Mouse (Mus musculus) ES-E14 (cell line): ENCODE data around the gene Tmem9. TPM values are rescaled to one million over a fixed set of nuclear protein-coding genes. Genes with fewer than 3 reads are reported as not detected.

Experiments
- DNase-seq: peaks from one replicate; pipeline ENCODE4 v3.0.0-alpha.2; 2013; ENCODE audit warnings: low read depth, low spot score
- H3K27ac ChIP-seq: 2 replicates; pipeline ENCODE4 v1.5.1; 2012; ENCODE audit warnings: low read depth, mild to moderate bottlenecking, low read length, moderate library complexity, mixed read lengths; ENCODE audit not compliant: poor library complexity, insufficient read depth, severe bottlenecking
- H3K36me3 ChIP-seq: 2 replicates; pipeline ENCODE4 v1.6.1; 2012; ENCODE audit warnings: mild to moderate bottlenecking, low read length, moderate library complexity, mixed read lengths; ENCODE audit not compliant: control insufficient read depth, poor library complexity, insufficient read depth, severe bottlenecking
- H3K4me1 ChIP-seq, 2 experiments: fragments of 150-350 bp in 1 of 2; sonication (generic) in 1 of 2; 2 replicates each; pipeline ENCODE4 v1.6.1; 2012; ENCODE audit warnings: low read length in 2 of 2, mild to moderate bottlenecking in 1 of 2, mixed read lengths in 1 of 2; ENCODE audit not compliant: control insufficient read depth in 2 of 2, insufficient read depth in 2 of 2, poor library complexity in 1 of 2
- H3K4me3 ChIP-seq, 2 experiments: fragments of 150-350 bp in 1 of 2; sonication (generic) in 1 of 2; 2 replicates each; pipeline ENCODE4 v1.5.1; 2012; ENCODE audit warnings: low read length in 2 of 2, low read depth in 1 of 2, mild to moderate bottlenecking in 1 of 2, mixed read lengths in 1 of 2; ENCODE audit not compliant: insufficient read depth in 1 of 2, poor library complexity in 1 of 2, severe bottlenecking in 1 of 2
- H3K9ac ChIP-seq: 2 replicates; pipeline ENCODE4 v1.6.1; 2012; ENCODE audit warnings: low read depth, mild to moderate bottlenecking, low read length, mixed read lengths; ENCODE audit not compliant: poor library complexity, insufficient read depth, severe bottlenecking
- H3K9me3 ChIP-seq: fragments of 150-350 bp; sonication (generic); 2 replicates; pipeline ENCODE4 v1.6.1; 2012; ENCODE audit warnings: low read depth, mild to moderate bottlenecking, low read length; ENCODE audit not compliant: control insufficient read depth, insufficient read depth
- CHD2 ChIP-seq: IDR thresholded peaks from 2 replicates; pipeline ENCODE4 v1.6.1; 2014; ENCODE audit warnings: mild to moderate bottlenecking, low read depth, low read length, inconsistent platforms
- HCFC1 ChIP-seq: IDR thresholded peaks from 2 replicates; pipeline ENCODE4 v1.6.1; 2012; ENCODE audit warnings: low read length, inconsistent platforms, borderline replicate concordance; ENCODE audit not compliant: insufficient read depth
- MAFK ChIP-seq: IDR thresholded peaks from 2 replicates; pipeline ENCODE4 v1.6.1; 2014; ENCODE audit warnings: mild to moderate bottlenecking, low read depth, low read length, inconsistent platforms; ENCODE audit not compliant: insufficient read depth
- ZC3H11A ChIP-seq: IDR thresholded peaks from 2 replicates; pipeline ENCODE4 v1.6.1; 2012; ENCODE audit warnings: low read depth, mild to moderate bottlenecking, inconsistent platforms, low read length, borderline replicate concordance
- ZNF384 ChIP-seq: IDR thresholded peaks from 2 replicates; pipeline ENCODE4 v1.6.1; 2012; ENCODE audit warnings: low read depth, low read length, inconsistent platforms
- in situ Hi-C, 2 experiments: fragments of 600-800 bp; cut with MboI; formaldehyde crosslinking; loops; one replicate each; pipeline ENCODE4 v1.15.1; 2025; ENCODE audit warnings: low sequenced_read_pairs in 2 of 2, inconsistent platforms in 1 of 2; ENCODE audit not compliant: unreplicated experiment in 2 of 2
- total RNA-seq: library from RNA; depleted of rRNA; stranded (reverse); fragments of 300-350 nt; gene quantifications from 2 replicates; pipeline ENCODE4 v1.2.3, GENCODE M21; 2012; rRNA removed

Tmem9 gene
- 52.8 and 74.5 TPM in 2 replicates for total RNA-seq

DNA sequence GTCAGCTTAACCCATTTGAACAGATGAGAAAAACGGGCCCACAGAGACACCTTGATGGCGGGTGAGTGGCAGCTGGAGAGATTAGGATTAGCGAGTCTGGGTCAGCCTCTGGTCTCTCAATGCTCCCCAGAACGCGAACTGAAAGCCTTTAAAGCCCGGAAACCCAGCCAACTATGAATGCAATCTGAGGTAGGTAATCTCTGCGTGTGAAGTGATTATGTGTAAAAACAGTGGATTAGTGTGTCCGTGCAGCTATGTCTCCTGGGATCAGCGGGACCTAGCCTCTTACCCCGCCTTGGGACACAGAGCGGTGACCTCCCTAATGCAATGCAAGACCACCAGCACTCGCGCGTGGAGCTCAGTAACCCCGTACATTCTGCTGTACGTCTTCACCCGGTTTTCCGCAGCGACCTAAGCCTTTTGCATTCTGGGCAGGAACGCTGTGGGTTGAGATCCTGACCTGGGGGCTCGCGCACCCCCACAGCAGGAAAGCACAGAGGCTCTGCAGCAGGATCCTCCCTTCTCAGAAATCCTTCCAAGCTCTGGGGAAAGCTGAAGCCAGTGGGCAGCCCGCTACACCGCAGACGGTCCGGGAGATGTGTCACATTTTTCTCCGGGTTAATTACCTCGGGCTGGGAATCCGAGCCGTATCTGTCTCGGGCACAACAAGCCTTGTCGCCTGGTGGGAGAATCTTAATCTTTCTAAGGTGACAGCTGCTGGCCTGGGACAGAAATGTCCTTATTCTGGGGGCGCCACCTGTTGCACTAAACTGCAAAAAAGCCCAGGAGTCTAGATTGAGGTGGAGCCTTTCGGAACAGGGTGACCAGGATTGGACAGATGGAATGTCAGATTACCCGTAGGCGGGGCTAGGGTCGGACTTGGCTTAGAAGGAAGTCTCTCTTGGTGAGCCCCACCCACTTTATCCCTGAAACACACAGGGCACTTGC, at the start of gene Tmem9:
Gene Tmem9 (plus strand): TSS at position 940 of the 948 bp plus-strand sequence.
- no peak for TF ChIP-seq CHD2
- TF ChIP-seq HCFC1, result no peak
- TF ChIP-seq ZC3H11A, result no peak
- TF ChIP-seq ZNF384, result no peak
- no peak for TF ChIP-seq MAFK
- DNase-seq, result peak; percentile 86
- Histone ChIP-seq H3K9me3 (no peaks in the 10 kb centered on the region), H3K4me1 (no peaks in the 10 kb centered on the region; a peak in 1 of 4 replicates), H3K27ac (no peak within 1 kb of the TSS), H3K9ac (peak within 1 kb of the TSS; percentile 38; the same call in 1 of the 2 replicates), H3K36me3 (no peaks in the 10 kb centered on the region), H3K4me3 (peak within 1 kb of the TSS; percentile 64 to 81)
- in situ Hi-C loops, result no loop called here

DNA sequence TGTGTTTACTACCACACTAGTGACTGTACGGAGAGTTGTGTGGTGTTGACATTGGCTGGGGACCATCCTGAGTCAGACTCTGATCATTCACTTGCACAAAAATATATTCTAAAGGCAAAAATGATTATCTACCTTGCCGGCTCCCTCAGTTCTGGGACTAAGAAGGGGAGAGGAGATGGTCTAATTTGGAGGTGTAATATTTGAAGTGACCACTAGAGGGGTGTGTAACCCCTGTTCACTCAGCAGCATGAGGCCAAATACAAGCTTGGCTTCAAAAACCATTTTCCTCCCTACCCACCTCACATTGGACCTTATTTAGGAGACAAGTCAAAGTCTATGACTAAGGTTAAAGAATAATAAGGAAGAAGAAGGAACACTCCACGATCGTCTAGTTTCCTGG, 49.5 kb upstream of the Tmem9 start:
- peak; percentile 47 for DNase-seq
- no peak overlapping the region for H3K27ac ChIP-seq
- no peak overlapping the region for H3K4me3 ChIP-seq
- no peaks in the 10 kb centered on the region for H3K9me3 ChIP-seq
- no peaks in the 10 kb centered on the region for H3K4me1 ChIP-seq
- no peaks in the 10 kb centered on the region for H3K36me3 ChIP-seq
- in situ Hi-C loops, result no loop called here
- no peak for TF ChIP-seq HCFC1
- no peak for TF ChIP-seq ZNF384
- no peak for TF ChIP-seq CHD2
- TF ChIP-seq MAFK, result no peak
- TF ChIP-seq ZC3H11A, result no peak
- no peak overlapping the region for H3K9ac ChIP-seq

DNA sequence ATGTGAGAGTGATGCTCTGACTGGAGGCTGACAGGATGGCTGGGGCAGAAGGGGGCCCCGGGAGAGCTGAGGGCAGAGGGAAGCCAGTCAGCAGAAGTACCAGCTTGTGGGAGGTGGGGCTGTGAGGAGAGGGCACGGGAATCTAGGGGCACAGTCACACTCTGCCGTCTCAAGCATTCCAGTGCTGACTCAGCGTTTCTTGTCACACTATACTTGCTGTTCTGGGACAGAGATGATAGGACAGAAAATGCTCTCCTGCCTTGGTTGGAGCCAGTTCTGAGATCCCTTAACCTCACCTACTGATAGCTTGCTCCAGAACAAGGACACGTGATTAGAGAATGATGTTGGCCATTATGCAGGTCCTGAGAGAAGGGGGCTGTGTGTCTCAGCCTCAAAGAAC, 44.8 kb upstream of the Tmem9 start:
- Histone ChIP-seq H3K4me1 (no peaks in the 10 kb centered on the region), H3K9me3 (no peaks in the 10 kb centered on the region), H3K36me3 (no peaks in the 10 kb centered on the region), H3K4me3 (no peak overlapping the region), H3K27ac (no peak overlapping the region), H3K9ac (no peak overlapping the region)
- no peak for TF ChIP-seq HCFC1
- no peak for TF ChIP-seq CHD2
- TF ChIP-seq ZNF384, result no peak
- no peak for TF ChIP-seq ZC3H11A
- TF ChIP-seq MAFK, result peak; percentile 91
- in situ Hi-C loops, result no loop called here
- no peak for DNase-seq

DNA sequence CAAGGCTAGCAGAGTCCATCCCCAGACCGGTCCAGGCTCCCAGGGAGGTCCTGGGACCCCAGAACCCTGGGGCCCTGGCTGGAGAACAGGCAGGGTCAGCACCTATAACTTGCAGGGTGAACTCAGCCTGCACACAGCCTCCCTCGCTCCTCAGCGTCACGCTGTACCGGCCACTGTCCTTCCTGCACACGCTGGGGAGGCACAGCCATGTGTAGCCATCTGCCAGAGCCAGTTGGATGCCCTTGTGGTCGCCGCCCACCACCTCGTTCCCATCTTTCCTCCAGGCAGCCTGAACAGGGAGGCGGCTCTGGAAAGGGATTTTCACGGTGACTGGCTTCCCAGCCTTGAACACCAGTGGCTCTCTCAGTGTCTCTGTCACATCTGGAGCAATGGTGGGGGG, 43.4 kb upstream of the Tmem9 start:
- no peak for TF ChIP-seq MAFK
- no peak for TF ChIP-seq CHD2
- no peak for TF ChIP-seq HCFC1

More for the DNA sequence above, 43.4 kb upstream of the Tmem9 start:
- no peak overlapping the region for H3K27ac ChIP-seq
- H3K36me3 ChIP-seq, result no peaks in the 10 kb centered on the region
- no peaks in the 10 kb centered on the region for H3K4me1 ChIP-seq
- no peak for DNase-seq
- H3K4me3 ChIP-seq, result no peak overlapping the region
- in situ Hi-C loops, result no loop called here
- H3K9ac ChIP-seq, result no peak overlapping the region
- no peaks in the 10 kb centered on the region for H3K9me3 ChIP-seq
